Mouse (Mus musculus) cerebellum, postnatal 25 days (tissue): ENCODE data around the gene Cadm1.

ENCODE experiments used
- DNase-seq, 2 experiments: peaks; one replicate each; pipeline ENCODE4 v3.0.0; 2021; ENCODE audit warnings: mixed read lengths in 2 of 2

Gene Cadm1

GRCm38 (mm10) chr9:47609443-47609842, 79.5 kb downstream of the Cadm1 start:
- no peak for DNase-seq

GRCm38 (mm10) chr9:47610316-47610715, 80.3 kb downstream of the Cadm1 start:
- peak in 1 of 2 experiments; percentile 27 for DNase-seq

GRCm38 (mm10) chr9:47612894-47613412, 83.0 kb downstream of the Cadm1 start:
- no peak for DNase-seq

- DNase-seq = peak; percentile 67 to 80
Measured at GRCm38 (mm10) chr9:47615049-47615448, 85.1 kb downstream of the Cadm1 start.

GRCm38 (mm10) chr9:47616391-47616790, 86.4 kb downstream of the Cadm1 start:
- no peak for DNase-seq

- no peak for DNase-seq
Measured at GRCm38 (mm10) chr9:47619501-47620029, 89.6 kb downstream of the Cadm1 start.

GRCm38 (mm10) chr9:47623447-47624445, 93.8 kb downstream of the Cadm1 start:
- DNase-seq = no peak

GRCm38 (mm10) chr9:47624565-47625520, 94.9 kb downstream of the Cadm1 start:
- no peak for DNase-seq

- DNase-seq = no peak
Measured at GRCm38 (mm10) chr9:47625621-47626210, 95.7 kb downstream of the Cadm1 start.

- DNase-seq = no peak
Measured at GRCm38 (mm10) chr9:47627966-47628365, 98.0 kb downstream of the Cadm1 start.

- no peak for DNase-seq
Measured at GRCm38 (mm10) chr9:47628550-47628949, 98.6 kb downstream of the Cadm1 start.

- DNase-seq = no peak
Measured at GRCm38 (mm10) chr9:47634695-47635094, 104.7 kb downstream of the Cadm1 start.

GRCm38 (mm10) chr9:47642663-47643062, 112.7 kb downstream of the Cadm1 start:
- no peak for DNase-seq

- no peak for DNase-seq
Measured at GRCm38 (mm10) chr9:47645056-47645455, 115.1 kb downstream of the Cadm1 start.

- no peak for DNase-seq
Measured at GRCm38 (mm10) chr9:47651431-47651830, 121.5 kb downstream of the Cadm1 start.

GRCm38 (mm10) chr9:47652203-47652602, 122.2 kb downstream of the Cadm1 start:
- DNase-seq = no peak

- DNase-seq = no peak
Measured at GRCm38 (mm10) chr9:47652936-47653335, 123.0 kb downstream of the Cadm1 start.

GRCm38 (mm10) chr9:47659366-47660090, 129.6 kb downstream of the Cadm1 start:
- no peak for DNase-seq

- DNase-seq = no peak
Measured at GRCm38 (mm10) chr9:47661611-47662010, 131.6 kb downstream of the Cadm1 start.

- DNase-seq = peak; percentile 25 to 46
Measured at GRCm38 (mm10) chr9:47669206-47669605, 139.2 kb downstream of the Cadm1 start.

GRCm38 (mm10) chr9:47671617-47672016, 141.6 kb downstream of the Cadm1 start:
- no peak for DNase-seq
